Mouse (Mus musculus): ENCODE measurements at regions not wholly inside any gene's neighbourhood (a gene's known extent, or its start where the extent isn't known, plus 50 kb on each side); places are given as distances from the start of the nearest gene placed in this dataset.

- Histone ChIP-seq H3K27me3 (replicated peaks) (no peaks in the 10 kb centered on the region), H3K4me1 (replicated peaks) (no peaks in the 10 kb centered on the region), H3K36me3 (no peaks in the 10 kb centered on the region), H3K27ac (no peak overlapping the region), H3K4me3 (replicated peaks) (no peak overlapping the region), H3K4me2 (replicated peaks) (no peak overlapping the region; the same call in 1 of the 2 replicates), H3K9me3 (no peaks in the 10 kb centered on the region), H3K9ac (no peak overlapping the region)
- WGBS = 26% methylated on average over 11 of the region's 11 CpGs
- no peak for ATAC-seq
Observed at GRCm38 (mm10) chr17:88159212-88159668, 94.1 kb upstream of the Fbxo11 start.

- Histone ChIP-seq H3K4me1 (replicated peaks) (no peaks in the 10 kb centered on the region), H3K9ac (no peak overlapping the region), H3K27ac (no peak overlapping the region), H3K27me3 (replicated peaks) (no peaks in the 10 kb centered on the region), H3K4me3 (replicated peaks) (no peak overlapping the region), H3K4me2 (replicated peaks) (no peak overlapping the region), H3K9me3 (no peaks in the 10 kb centered on the region), H3K36me3 (no peaks in the 10 kb centered on the region)
- no peak for ATAC-seq
- WGBS = 60% methylated on average over 19 of the region's 19 CpGs
Observed at GRCm38 (mm10) chr17:88159851-88160676, 95.0 kb upstream of the Fbxo11 start.

- H3K4me3 ChIP-seq (replicated peaks) = no peak overlapping the region
- H3K4me2 ChIP-seq (replicated peaks) = no peak overlapping the region
- no peak overlapping the region for H3K9ac ChIP-seq
- no peak overlapping the region for H3K27ac ChIP-seq
- no peaks in the 10 kb centered on the region for H3K36me3 ChIP-seq
- H3K9me3 ChIP-seq = no peaks in the 10 kb centered on the region
- ATAC-seq = no peak
- H3K27me3 ChIP-seq (replicated peaks) = no peaks in the 10 kb centered on the region
- no peaks in the 10 kb centered on the region for H3K4me1 ChIP-seq (replicated peaks)
- 75% methylated on average over 14 of the region's 14 CpGs for WGBS
Observed at GRCm38 (mm10) chr17:88160677-88161001, 95.5 kb upstream of the Fbxo11 start.

- H3K4me3 ChIP-seq (replicated peaks) = no peak overlapping the region
- 88% methylated on average over 8 of the region's 8 CpGs for WGBS
Observed at GRCm38 (mm10) chr17:88161766-88162165, 96.7 kb upstream of the Fbxo11 start.

GRCm38 (mm10) chr17:88164805-88165204, 99.7 kb upstream of the Fbxo11 start:
- Histone ChIP-seq H3K4me3 (replicated peaks) (no peak overlapping the region), H3K36me3 (no peaks in the 10 kb centered on the region), H3K9me3 (no peaks in the 10 kb centered on the region), H3K27me3 (replicated peaks) (no peaks in the 10 kb centered on the region), H3K4me2 (replicated peaks) (no peak overlapping the region), H3K4me1 (replicated peaks) (no peaks in the 10 kb centered on the region), H3K27ac (no peak overlapping the region), H3K9ac (no peak overlapping the region)
- 82% methylated on average over 4 of the region's 4 CpGs for WGBS
- ATAC-seq = no peak

More at GRCm38 (mm10) chr17:88161766-88162165, 96.7 kb upstream of the Fbxo11 start:
- H3K27me3 ChIP-seq (replicated peaks) = no peaks in the 10 kb centered on the region
- no peak overlapping the region for H3K27ac ChIP-seq
- H3K9ac ChIP-seq = no peak overlapping the region
- no peaks in the 10 kb centered on the region for H3K9me3 ChIP-seq
- no peak for ATAC-seq
- no peak overlapping the region for H3K4me2 ChIP-seq (replicated peaks)
- no peaks in the 10 kb centered on the region for H3K4me1 ChIP-seq (replicated peaks)
- no peaks in the 10 kb centered on the region for H3K36me3 ChIP-seq

GRCm38 (mm10) chr17:88165811-88166210, 100.7 kb upstream of the Fbxo11 start:
- H3K4me3 ChIP-seq (replicated peaks) = no peak overlapping the region
- no peak overlapping the region for H3K27ac ChIP-seq
- no peaks in the 10 kb centered on the region for H3K27me3 ChIP-seq (replicated peaks)
- ATAC-seq = no peak
- H3K9ac ChIP-seq = no peak overlapping the region
- WGBS = 84% methylated on average over 6 of the region's 6 CpGs
- H3K4me1 ChIP-seq (replicated peaks) = no peaks in the 10 kb centered on the region
- H3K36me3 ChIP-seq = no peaks in the 10 kb centered on the region
- no peaks in the 10 kb centered on the region for H3K9me3 ChIP-seq
- H3K4me2 ChIP-seq (replicated peaks) = no peak overlapping the region

- 64% methylated on average over 8 of the region's 8 CpGs for WGBS
- Histone ChIP-seq H3K27me3 (replicated peaks) (no peaks in the 10 kb centered on the region), H3K9me3 (no peaks in the 10 kb centered on the region), H3K36me3 (no peaks in the 10 kb centered on the region), H3K27ac (no peak overlapping the region), H3K4me1 (replicated peaks) (no peaks in the 10 kb centered on the region), H3K4me3 (replicated peaks) (no peak overlapping the region), H3K9ac (no peak overlapping the region), H3K4me2 (replicated peaks) (no peak overlapping the region)
- no peak for ATAC-seq
Observed at GRCm38 (mm10) chr17:88168262-88169096, 103.4 kb upstream of the Fbxo11 start.

- Histone ChIP-seq H3K4me3 (replicated peaks) (no peak overlapping the region), H3K27me3 (replicated peaks) (no peaks in the 10 kb centered on the region), H3K36me3 (no peaks in the 10 kb centered on the region), H3K9ac (no peak overlapping the region), H3K4me1 (replicated peaks) (no peaks in the 10 kb centered on the region), H3K9me3 (no peaks in the 10 kb centered on the region), H3K27ac (no peak overlapping the region), H3K4me2 (replicated peaks) (no peak overlapping the region)
- ATAC-seq = no peak
- WGBS = 69% methylated on average over 3 of the region's 3 CpGs
Observed at GRCm38 (mm10) chr17:88171606-88172005, 106.5 kb upstream of the Fbxo11 start.

- Histone ChIP-seq H3K4me3 (replicated peaks) (no peak overlapping the region), H3K4me1 (replicated peaks) (no peaks in the 10 kb centered on the region), H3K36me3 (no peaks in the 10 kb centered on the region), H3K9ac (no peak overlapping the region), H3K9me3 (no peaks in the 10 kb centered on the region), H3K4me2 (replicated peaks) (no peak overlapping the region), H3K27me3 (replicated peaks) (no peaks in the 10 kb centered on the region), H3K27ac (no peak overlapping the region)
- ATAC-seq = no peak
- WGBS = 70% methylated on average over 4 of the region's 4 CpGs
Observed at GRCm38 (mm10) chr17:88173354-88174032, 108.4 kb upstream of the Fbxo11 start.

GRCm38 (mm10) chr17:88174242-88174679, 109.2 kb upstream of the Fbxo11 start:
- Histone ChIP-seq H3K4me2 (replicated peaks) (peak overlapping the region; percentile 50), H3K9me3 (no peaks in the 10 kb centered on the region), H3K4me3 (replicated peaks) (no peak overlapping the region), H3K36me3 (no peaks in the 10 kb centered on the region), H3K9ac (no peak overlapping the region), H3K27ac (no peak overlapping the region), H3K4me1 (replicated peaks) (no peaks in the 10 kb centered on the region), H3K27me3 (replicated peaks) (no peaks in the 10 kb centered on the region)
- 38% methylated on average over 10 of the region's 10 CpGs for WGBS
- ATAC-seq = peak; percentile 41; the same call in 1 of the 2 replicates

GRCm38 (mm10) chr17:88175951-88176623, 111.0 kb upstream of the Fbxo11 start:
- no peaks in the 10 kb centered on the region for H3K4me1 ChIP-seq (replicated peaks)
- no peak overlapping the region for H3K9ac ChIP-seq
- no peaks in the 10 kb centered on the region for H3K36me3 ChIP-seq
- no peak overlapping the region for H3K27ac ChIP-seq
- 85% methylated on average over 4 of the region's 4 CpGs for WGBS
- H3K27me3 ChIP-seq (replicated peaks) = no peaks in the 10 kb centered on the region
- H3K4me3 ChIP-seq (replicated peaks) = no peak overlapping the region
- ATAC-seq = no peak
- H3K9me3 ChIP-seq = no peaks in the 10 kb centered on the region
- no peak overlapping the region for H3K4me2 ChIP-seq (replicated peaks)

GRCm38 (mm10) chr17:88190735-88191134, 125.6 kb upstream of the Fbxo11 start:
- H3K4me3 ChIP-seq (replicated peaks) = no peak overlapping the region
- H3K9me3 ChIP-seq = no peaks in the 10 kb centered on the region
- no peak for ATAC-seq
- H3K36me3 ChIP-seq = no peaks in the 10 kb centered on the region
- WGBS = 74% methylated on average over 5 of the region's 5 CpGs
- no peaks in the 10 kb centered on the region for H3K4me1 ChIP-seq (replicated peaks)
- H3K9ac ChIP-seq = no peak overlapping the region
- H3K27me3 ChIP-seq (replicated peaks) = no peaks in the 10 kb centered on the region
- no peak overlapping the region for H3K27ac ChIP-seq
- no peak overlapping the region for H3K4me2 ChIP-seq (replicated peaks)
